ENCODE assay signal across 13 mouse cellular contexts in genomic region chr1:131462541-131463067, GRCm38 (mm10).
"Had no signal": no experiment of that assay in that cellular context is flagged by ENCODE, and none has a peak within 500 bp of the region (broad histone marks: within the 10 kb centered on the region; RNA-seq: fewer than 3 reads in every experiment).

No protein-coding gene starts in this region.

- H3K27ac ChIP-seq: limb, embryonic 12.5 days; liver, embryonic 13.5 days; lung, embryonic 15.5 days; midbrain, embryonic 13.5 days; neural tube, embryonic 12.5 days; stomach, postnatal 0 days had no signal

- H3K4me3 ChIP-seq: limb, embryonic 12.5 days; liver, embryonic 13.5 days; lung, embryonic 15.5 days; megakaryocyte, embryonic 14.5 days; midbrain, embryonic 13.5 days; myocyte; neural tube, embryonic 12.5 days had no signal

- H3K9me3 ChIP-seq: limb, embryonic 12.5 days; liver, embryonic 13.5 days; lung, embryonic 15.5 days; megakaryocyte, embryonic 14.5 days; midbrain, embryonic 13.5 days; neural tube, embryonic 12.5 days had no signal

- DNase-seq: kidney, adult 8-10 months; kidney, postnatal 25 days; liver; liver, embryonic 13.5 days; liver, postnatal 0 days; thymus, postnatal 4 days had no signal

- H3K27me3 ChIP-seq: limb, embryonic 12.5 days; liver, embryonic 13.5 days; lung, embryonic 15.5 days; megakaryocyte, embryonic 14.5 days; midbrain, embryonic 13.5 days; neural tube, embryonic 12.5 days had no signal

- H3K36me3 ChIP-seq: limb, embryonic 12.5 days; liver, embryonic 13.5 days; lung, embryonic 15.5 days; midbrain, embryonic 13.5 days; neural tube, embryonic 12.5 days had no signal

- H3K4me1 ChIP-seq: lung, embryonic 15.5 days; neural tube, embryonic 12.5 days had no signal

- H3K4me2 ChIP-seq: limb, embryonic 12.5 days; liver, embryonic 13.5 days; lung, embryonic 15.5 days; midbrain, embryonic 13.5 days; neural tube, embryonic 12.5 days had no signal

- ATAC-seq: liver, postnatal 0 days; midbrain, embryonic 13.5 days had no signal

- H3K9ac ChIP-seq: limb, embryonic 12.5 days; liver, embryonic 13.5 days; liver, postnatal 0 days; lung, embryonic 15.5 days; midbrain, embryonic 13.5 days; neural tube, embryonic 12.5 days had no signal
